Mouse (Mus musculus) MEL (cell line): Measurements from ENCODE around the gene Crb1. TPM values are rescaled to one million over a fixed set of nuclear protein-coding genes. Genes with fewer than 3 reads are reported as not detected.
"Not testable (repeated sequence)": the region's sequence is repeated elsewhere in the genome, so short reads cannot be mapped to it uniquely, and the experiment has no call there.

ENCODE experiments used
- DNase-seq: peaks from one replicate; pipeline ENCODE4 v3.0.0; 2011; ENCODE audit warnings: low read depth, low spot score
- H3K27ac ChIP-seq: 2 replicates; pipeline ENCODE4 v1.5.1; 2012; ENCODE audit warnings: low read depth, mild to moderate bottlenecking, control low read depth, low read length, moderate library complexity; ENCODE audit not compliant: control insufficient read depth
- H3K27me3 ChIP-seq, 2 experiments: fragments of 150-350 bp in 1 of 2; sonication (generic) in 1 of 2; 2 replicates each; pipeline ENCODE4 v1.6.1; 2012; ENCODE audit warnings: low read length in 2 of 2, mild to moderate bottlenecking in 2 of 2, improper control_type of control experiment in 1 of 2, moderate library complexity in 1 of 2; ENCODE audit not compliant: insufficient read depth in 2 of 2, control insufficient read depth in 1 of 2
- H3K36me3 ChIP-seq, 2 experiments: 2 replicates each; pipeline ENCODE4 v1.6.1; 2012 to 2014; ENCODE audit warnings: low read length in 2 of 2, improper control_type of control experiment in 1 of 2, inconsistent platforms in 1 of 2, mild to moderate bottlenecking in 1 of 2; ENCODE audit not compliant: insufficient read depth in 2 of 2, control insufficient read depth in 1 of 2
- H3K4me1 ChIP-seq, 2 experiments: fragments of 150-350 bp in 1 of 2; sonication (generic) in 1 of 2; 2 replicates each; pipeline ENCODE4 v1.6.1; 2012; ENCODE audit warnings: low read length in 2 of 2, improper control_type of control experiment in 1 of 2, mild to moderate bottlenecking in 1 of 2; ENCODE audit not compliant: insufficient read depth in 2 of 2, control insufficient read depth in 1 of 2
- H3K4me3 ChIP-seq, 2 experiments: fragments of 150-350 bp in 1 of 2; sonication (generic) in 1 of 2; 2 replicates each; pipeline ENCODE4 v1.5.1; 2012; ENCODE audit warnings: low read depth in 2 of 2, low read length in 2 of 2, mild to moderate bottlenecking in 2 of 2, moderate library complexity in 2 of 2, control low read depth in 1 of 2, improper control_type of control experiment in 1 of 2; ENCODE audit not compliant: control insufficient read depth in 1 of 2, insufficient read depth in 1 of 2
- H3K79me2 ChIP-seq: 2 replicates; pipeline ENCODE4 v1.6.1; 2012; ENCODE audit warnings: mild to moderate bottlenecking, low read length, moderate library complexity; ENCODE audit not compliant: control insufficient read depth, poor library complexity, insufficient read depth
- H3K9ac ChIP-seq: 2 replicates; pipeline ENCODE4 v1.6.1; 2012; ENCODE audit warnings: low read depth, mild to moderate bottlenecking, control low read depth, low read length, moderate library complexity; ENCODE audit not compliant: control insufficient read depth, poor library complexity, severe bottlenecking
- H3K9me3 ChIP-seq: fragments of 150-350 bp; sonication (generic); replicated peaks from 2 replicates; pipeline ENCODE4 v1.6.1; 2012; ENCODE audit warnings: mild to moderate bottlenecking, low read length, improper control_type of control experiment, moderate library complexity; ENCODE audit not compliant: insufficient read depth
- CHD1 ChIP-seq: IDR thresholded peaks from 2 replicates; pipeline ENCODE4 v1.6.1; 2012; ENCODE audit warnings: low read depth, mild to moderate bottlenecking, inconsistent platforms, low read length, improper control_type of control experiment
- CHD2 ChIP-seq: IDR thresholded peaks from 2 replicates; pipeline ENCODE4 v1.6.1; 2011; ENCODE audit warnings: low read length, improper control_type of control experiment
- CTCF ChIP-seq, 3 experiments: IDR thresholded peaks in 2 of 3; conservative IDR thresholded peaks in 1 of 3; 2 replicates each; pipeline ENCODE4 v1.5.1; 2011 to 2012; ENCODE audit warnings: low read length in 3 of 3, low read depth in 2 of 3, mild to moderate bottlenecking in 2 of 3, improper control_type of control experiment in 1 of 3, inconsistent platforms in 1 of 3, mixed read lengths in 1 of 3, moderate library complexity in 1 of 3; ENCODE audit not compliant: control insufficient read depth in 1 of 3, insufficient read depth in 1 of 3, poor library complexity in 1 of 3, severe bottlenecking in 1 of 3
- ELF1 ChIP-seq: IDR thresholded peaks from 2 replicates; pipeline ENCODE4 v1.6.1; 2014; ENCODE audit warnings: low read depth, mild to moderate bottlenecking, inconsistent platforms, low read length, improper control_type of control experiment, moderate library complexity
- ETS1 ChIP-seq: IDR thresholded peaks from 2 replicates; pipeline ENCODE4 v1.6.1; 2012; ENCODE audit warnings: low read depth, mild to moderate bottlenecking, inconsistent platforms, low read length, improper control_type of control experiment, moderate library complexity
- GATA1 ChIP-seq: IDR thresholded peaks from 2 replicates; pipeline ENCODE4 v1.6.1; 2011; ENCODE audit warnings: low read depth, low read length, improper control_type of control experiment
- MAFK ChIP-seq: IDR thresholded peaks from 2 replicates; pipeline ENCODE4 v1.6.1; 2011; ENCODE audit warnings: low read depth, mild to moderate bottlenecking, low read length, improper control_type of control experiment, borderline replicate concordance
- MAX ChIP-seq: IDR thresholded peaks from 2 replicates; pipeline ENCODE4 v1.6.1; 2011; ENCODE audit warnings: low read length, improper control_type of control experiment
- MEF2A ChIP-seq: IDR thresholded peaks from 2 replicates; pipeline ENCODE4 v1.6.1; 2014; ENCODE audit warnings: low read depth, mild to moderate bottlenecking, inconsistent platforms, low read length, improper control_type of control experiment; ENCODE audit not compliant: poor library complexity, insufficient replicate concordance, severe bottlenecking; ENCODE audit errors: extremely low read depth
- MXI1 ChIP-seq: IDR thresholded peaks from 2 replicates; pipeline ENCODE4 v1.6.1; 2011; ENCODE audit warnings: mild to moderate bottlenecking, low read depth, low read length, improper control_type of control experiment
- MYB ChIP-seq: IDR thresholded peaks from 2 replicates; pipeline ENCODE4 v1.6.1; 2011; ENCODE audit warnings: mild to moderate bottlenecking, low read depth, low read length, improper control_type of control experiment
- MYC ChIP-seq: IDR thresholded peaks from 2 replicates; pipeline ENCODE4 v1.6.1; 2011; ENCODE audit warnings: low read depth, mild to moderate bottlenecking, low read length, improper control_type of control experiment, moderate library complexity
- NELFE ChIP-seq: IDR thresholded peaks from 2 replicates; pipeline ENCODE4 v1.6.1; 2011; ENCODE audit warnings: low read depth, low read length, improper control_type of control experiment
- NRF1 ChIP-seq: IDR thresholded peaks from 2 replicates; pipeline ENCODE4 v1.6.1; 2014; ENCODE audit warnings: low read depth, mild to moderate bottlenecking, inconsistent platforms, low read length, improper control_type of control experiment, moderate library complexity; ENCODE audit not compliant: poor library complexity, insufficient read depth, severe bottlenecking
- RAD21 ChIP-seq: IDR thresholded peaks from 2 replicates; pipeline ENCODE4 v1.6.1; 2011; ENCODE audit warnings: mild to moderate bottlenecking, low read depth, low read length, improper control_type of control experiment
- RCOR1 ChIP-seq: IDR thresholded peaks from 2 replicates; pipeline ENCODE4 v1.6.1; 2012; ENCODE audit warnings: low read depth, mild to moderate bottlenecking, inconsistent platforms, low read length, improper control_type of control experiment
- TAL1 ChIP-seq: IDR thresholded peaks from 2 replicates; pipeline ENCODE4 v1.6.1; 2012; ENCODE audit warnings: mild to moderate bottlenecking, inconsistent platforms, low read length, moderate library complexity, mixed read lengths
- USF1 ChIP-seq: IDR thresholded peaks from 2 replicates; pipeline ENCODE4 v1.6.1; 2014; ENCODE audit warnings: low read depth, mild to moderate bottlenecking, inconsistent platforms, low read length, improper control_type of control experiment, moderate library complexity
- ZC3H11A ChIP-seq: IDR thresholded peaks from 2 replicates; pipeline ENCODE4 v1.6.1; 2012; ENCODE audit warnings: low read depth, mild to moderate bottlenecking, inconsistent platforms, low read length, improper control_type of control experiment
- ZKSCAN1 ChIP-seq: IDR thresholded peaks from 2 replicates; pipeline ENCODE4 v1.6.1; 2012; ENCODE audit warnings: low read depth, mild to moderate bottlenecking, inconsistent platforms, low read length, improper control_type of control experiment, moderate library complexity
- polyA plus RNA-seq, 2 experiments: library from polyadenylated mRNA; stranded (reverse) in 1 of 2; unstranded in 1 of 2; fragments of >175 nt in 1 of 2; fragments of >200 nt in 1 of 2; gene quantifications; 2 replicates each; pipeline versions ENCODE4 v1.2.1 to v1.2.4; 2012; ENCODE audit warnings: low replicate concordance in 2 of 2, low read depth in 1 of 2; ENCODE audit not compliant: insufficient read length in 2 of 2, insufficient read depth in 1 of 2, missing spikeins in 1 of 2
- total RNA-seq: library from RNA; depleted of rRNA; stranded (reverse); fragments of 300-350 nt; gene quantifications from 2 replicates; pipeline ENCODE4 v1.2.3, GENCODE M21; 2012

Gene Crb1
- total and polyA plus RNA-seq, 3 experiments, result not detected

DNA sequence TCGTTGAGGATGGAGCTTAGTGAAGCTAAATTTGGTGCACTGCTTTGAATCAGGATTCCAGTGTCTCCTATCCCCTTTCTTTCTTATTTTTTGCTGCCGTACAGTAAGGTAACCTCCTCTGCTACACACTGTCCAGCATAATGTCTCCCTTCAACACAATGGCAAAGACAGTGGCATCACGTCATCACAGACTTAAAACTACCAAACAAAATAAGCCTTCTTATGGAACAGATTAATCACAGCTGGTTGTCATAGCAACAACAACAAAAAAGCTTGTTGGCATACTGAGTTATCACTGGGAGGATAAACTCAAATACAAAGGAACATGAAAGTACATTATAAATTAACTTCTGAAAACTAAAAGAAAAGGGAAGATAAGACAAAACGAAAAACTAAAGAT, 68.0 kb downstream of the Crb1 start:
- no peaks in the 10 kb centered on the region for H3K27me3 ChIP-seq
- no peak overlapping the region for H3K9ac ChIP-seq
- H3K4me3 ChIP-seq, result no peak overlapping the region
- TF ChIP-seq RCOR1, result no peak
- TF ChIP-seq CHD2, result no peak
- TF ChIP-seq CHD1, result no peak
- no peak for TF ChIP-seq ETS1
- no peak for TF ChIP-seq MYC
- TF ChIP-seq CTCF (IDR thresholded peaks at IDR 0.05 in 2 of 3, conservative IDR thresholded peaks at IDR 0.05 in 1 of 3; ENCODE audit: control insufficient read depth in 1 of 3, insufficient read depth in 1 of 3, low read depth in 2 of 3, low read length in 3 of 3, poor library complexity in 1 of 3, severe bottlenecking in 1 of 3), result no peak
- no peak for TF ChIP-seq MXI1
- no peak for TF ChIP-seq MAX
- no peak for TF ChIP-seq TAL1
- no peak for TF ChIP-seq MAFK
- TF ChIP-seq ZC3H11A, result no peak
- no peak for TF ChIP-seq ELF1
- TF ChIP-seq MYB, result no peak
- TF ChIP-seq GATA1, result no peak
- TF ChIP-seq NELFE, result no peak
- TF ChIP-seq MEF2A, result no peak
- TF ChIP-seq ZKSCAN1, result no peak
- no peak for TF ChIP-seq NRF1
- no peak for TF ChIP-seq RAD21
- no peak for TF ChIP-seq USF1
- TF ChIP-seq, all 39 proteins: peak for 0
- H3K27ac ChIP-seq, result no peak overlapping the region
- DNase-seq, result no peak
- no peaks in the 10 kb centered on the region for H3K4me1 ChIP-seq
- H3K9me3 ChIP-seq, result no peaks in the 10 kb centered on the region
- no peaks in the 10 kb centered on the region for H3K79me2 ChIP-seq
- H3K36me3 ChIP-seq, result no peaks in the 10 kb centered on the region

DNA sequence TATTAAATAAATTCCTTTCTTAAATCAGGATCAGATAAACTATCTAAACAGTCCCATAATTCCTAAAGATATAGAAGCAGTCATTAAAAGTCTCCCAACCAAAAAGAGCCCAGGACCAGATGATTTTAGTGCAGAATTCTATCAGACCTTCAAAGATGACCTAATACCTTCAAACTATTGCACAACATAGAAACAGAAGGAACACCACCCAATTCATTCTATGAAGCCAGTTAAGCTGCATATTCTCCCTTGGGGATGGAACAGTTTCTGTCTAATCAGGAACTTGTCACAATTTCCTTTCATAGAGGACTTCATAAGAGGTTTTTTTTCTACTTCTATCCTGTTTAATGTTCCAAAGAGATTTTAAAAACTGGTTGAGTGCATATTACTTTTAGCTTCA, 74.4 kb downstream of the Crb1 start:
- not testable (repeated sequence) for H3K27ac ChIP-seq, DNase-seq, H3K36me3 ChIP-seq, H3K9me3 ChIP-seq, H3K9ac ChIP-seq, H3K27me3 ChIP-seq, H3K4me3 ChIP-seq, H3K4me1 ChIP-seq, H3K79me2 ChIP-seq
